Mouse (Mus musculus): Measurements from ENCODE around the gene Git1.
"Not testable (repeated sequence)": the region's sequence is repeated elsewhere in the genome, so short reads cannot be mapped to it uniquely, and the experiment has no call there.

Gene Git1

GRCm38 (mm10) chr11:77520601-77521529, 27.5 kb downstream of the Git1 start:
- DNase-seq (ENCODE audit: low spot score in 2 of 2): no peak

DNA sequence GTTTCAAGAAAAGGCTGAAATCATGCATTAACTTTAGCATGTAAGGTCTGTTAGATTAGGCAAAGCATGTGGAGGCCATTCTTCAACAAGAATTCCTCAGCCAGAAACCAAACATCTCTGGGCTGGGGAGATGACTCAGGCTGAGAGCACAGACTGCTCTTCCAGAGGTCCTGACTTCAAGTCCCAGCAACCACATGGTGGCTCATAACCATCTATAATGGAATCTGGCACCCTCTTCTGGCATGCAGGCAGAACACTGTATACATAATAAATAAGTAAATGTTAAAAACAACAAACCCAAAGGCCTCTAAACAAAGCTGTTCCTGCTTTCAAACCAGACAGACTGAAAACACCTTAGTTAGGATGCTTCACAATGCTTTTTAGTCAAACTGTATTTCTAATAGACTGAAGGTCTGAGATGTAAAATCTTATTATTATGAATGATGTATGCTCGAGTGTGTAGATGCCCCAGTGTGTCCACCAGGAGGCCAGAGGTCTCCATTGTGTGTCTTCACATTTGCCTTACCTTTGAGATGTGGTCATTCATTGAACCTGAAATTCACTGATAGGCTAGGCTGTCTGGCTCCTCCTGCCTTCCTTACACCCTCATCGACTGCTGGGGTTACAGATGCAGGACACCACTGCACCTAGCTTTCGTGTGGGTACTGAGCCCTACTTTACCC, 32.6 kb downstream of the Git1 start:
- no peak for DNase-seq (ENCODE audit: low spot score in 2 of 2)

DNA sequence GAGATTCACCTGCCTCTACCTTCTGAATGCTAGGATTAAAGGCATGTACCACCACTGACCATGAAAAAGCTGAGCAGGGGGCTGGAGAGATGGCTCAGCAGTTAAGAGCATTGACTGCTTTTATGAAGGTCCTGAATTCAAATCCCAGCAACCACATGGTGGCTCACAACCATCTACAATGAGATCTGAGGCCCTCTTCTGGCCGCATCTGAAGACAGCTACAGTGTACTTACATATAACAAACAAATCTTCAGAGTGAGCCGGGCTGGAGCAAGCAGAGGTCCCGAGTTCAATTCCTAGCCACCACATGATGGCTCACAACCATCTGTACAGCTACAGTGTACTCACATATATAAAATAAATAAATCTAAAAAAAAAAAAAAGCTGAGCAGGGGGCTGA, 35.1 kb downstream of the Git1 start:
- not testable (repeated sequence) for DNase-seq (ENCODE audit: low spot score in 2 of 2)

DNA sequence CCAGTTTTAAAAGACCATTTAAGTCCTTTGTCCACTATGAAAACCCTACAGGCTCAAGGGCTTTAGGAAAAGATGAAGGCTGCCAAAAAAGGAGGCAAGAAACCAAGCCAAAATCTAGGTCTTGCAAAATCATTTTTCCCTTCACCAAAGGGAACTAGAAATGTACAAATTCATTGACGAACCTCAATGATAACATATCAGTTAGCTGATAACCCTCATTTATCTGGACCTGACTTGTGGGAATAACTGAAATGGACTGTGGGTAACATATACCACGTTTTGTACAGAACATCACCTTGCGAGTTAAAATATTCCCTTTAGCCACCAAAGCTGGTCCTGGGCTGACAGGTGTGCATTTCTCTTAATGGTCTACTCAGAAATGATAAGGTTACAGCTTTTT, 36.3 kb downstream of the Git1 start:
- no peak for DNase-seq (ENCODE audit: low spot score in 2 of 2)

- no peak for DNase-seq (ENCODE audit: low spot score in 2 of 2)
Observed at GRCm38 (mm10) chr11:77530862-77531261, 37.5 kb downstream of the Git1 start.

GRCm38 (mm10) chr11:77532202-77532846, 39.0 kb downstream of the Git1 start:
- no peak for DNase-seq (ENCODE audit: low spot score in 2 of 2)

- DNase-seq (ENCODE audit: low spot score in 2 of 2): no peak
Observed at GRCm38 (mm10) chr11:77545261-77545660, 51.9 kb downstream of the Git1 start.
